Mouse (Mus musculus) erythroid progenitor cell, adult 5-6 weeks (primary cell): ENCODE results near the gene Mlx. TPM values are rescaled to one million over a fixed set of nuclear protein-coding genes. Genes with fewer than 3 reads are reported as not detected.

ENCODE experiments used
- ATAC-seq: replicated peaks from 2 replicates; pipeline ENCODE4 v1.8.0; 2016; ENCODE audit warnings: moderate number of reproducible peaks, mild to moderate bottlenecking, moderate TSS enrichment, inconsistent platforms; ENCODE audit not compliant: poor library complexity, low FRiP score, severe bottlenecking
- total RNA-seq, 2 experiments: library from RNA; stranded (forward) in 1 of 2; stranded (reverse) in 1 of 2; fragments of 150-400 nt in 1 of 2; fragments of 186-747, 209-891 nt in 1 of 2; gene quantifications; 2 replicates each; pipeline versions ENCODE4 v1.2.3 to v1.2.4; 2015 to 2017; ENCODE audit warnings: low replicate concordance in 2 of 2

Mlx gene
- total RNA-seq, 2 experiments from 2014 or later: 16.8 to 43.6 TPM

DNA sequence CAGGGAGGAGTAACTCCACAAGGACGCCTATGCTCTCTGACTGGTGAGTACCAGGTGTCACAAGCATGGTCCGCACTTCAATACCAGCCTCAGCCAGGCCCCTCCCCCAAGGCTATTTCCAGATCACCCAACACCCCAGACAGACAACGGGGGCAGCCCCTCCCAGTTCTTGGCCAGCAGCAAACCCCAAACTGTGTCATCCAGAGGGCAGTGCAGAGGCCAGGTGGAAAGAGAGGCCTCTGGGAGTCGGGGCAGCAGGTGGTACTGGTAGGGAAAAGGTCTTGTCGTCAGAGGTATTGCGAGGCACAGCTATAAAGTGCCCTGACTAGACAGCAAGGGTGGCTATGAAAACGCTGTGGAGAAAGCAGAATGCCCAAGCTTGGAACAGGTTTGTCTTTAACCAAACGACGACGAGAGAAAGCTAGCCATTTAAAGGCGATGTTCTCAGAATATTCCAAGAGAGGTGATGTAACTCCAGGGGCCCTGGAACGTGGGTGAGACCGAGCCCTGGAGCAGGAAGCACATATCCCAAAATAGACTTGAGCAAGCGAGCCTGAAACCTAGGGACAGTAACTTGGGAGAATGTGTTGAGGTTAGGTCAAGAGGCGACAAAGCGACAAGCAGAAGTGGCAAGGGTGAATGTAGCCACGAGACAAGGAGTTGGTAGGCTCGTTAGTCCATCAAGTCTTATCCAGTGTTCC, 43.1 kb downstream of the Mlx start:
- ATAC-seq: no peak

- no peak for ATAC-seq
These were observed 44.1 kb downstream of the Mlx start for GRCm38 (mm10) chr11:101131187-101131586.

GRCm38 (mm10) chr11:101131701-101132100, 44.6 kb downstream of the Mlx start:
- 0 out of 2 replicates have a peak, but pooled peaks have one; percentile 53 for ATAC-seq

GRCm38 (mm10) chr11:101133037-101133436, 46.0 kb downstream of the Mlx start:
- ATAC-seq: no peak

- no peak for ATAC-seq
These were observed 47.3 kb downstream of the Mlx start for GRCm38 (mm10) chr11:101134217-101134865.

DNA sequence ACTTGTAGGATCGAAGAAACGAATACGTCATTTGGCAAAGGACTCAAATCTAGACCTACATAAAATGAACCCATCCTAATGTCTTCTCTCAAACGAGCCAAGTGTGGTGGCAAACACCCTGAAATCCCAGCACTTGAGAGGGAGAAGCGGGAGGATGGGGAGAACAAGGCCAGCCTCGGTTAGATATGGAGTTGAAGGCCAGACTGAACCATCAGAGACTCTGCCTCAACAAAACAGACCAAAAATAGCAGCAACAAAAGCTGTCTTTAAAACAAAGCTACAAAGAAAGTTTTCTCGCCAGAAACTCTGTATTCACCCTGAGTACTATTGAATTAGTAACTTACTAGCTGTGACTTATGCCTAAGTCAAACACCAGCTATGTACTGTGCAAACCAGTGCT, 49.9 kb downstream of the Mlx start:
- ATAC-seq: no peak

DNA sequence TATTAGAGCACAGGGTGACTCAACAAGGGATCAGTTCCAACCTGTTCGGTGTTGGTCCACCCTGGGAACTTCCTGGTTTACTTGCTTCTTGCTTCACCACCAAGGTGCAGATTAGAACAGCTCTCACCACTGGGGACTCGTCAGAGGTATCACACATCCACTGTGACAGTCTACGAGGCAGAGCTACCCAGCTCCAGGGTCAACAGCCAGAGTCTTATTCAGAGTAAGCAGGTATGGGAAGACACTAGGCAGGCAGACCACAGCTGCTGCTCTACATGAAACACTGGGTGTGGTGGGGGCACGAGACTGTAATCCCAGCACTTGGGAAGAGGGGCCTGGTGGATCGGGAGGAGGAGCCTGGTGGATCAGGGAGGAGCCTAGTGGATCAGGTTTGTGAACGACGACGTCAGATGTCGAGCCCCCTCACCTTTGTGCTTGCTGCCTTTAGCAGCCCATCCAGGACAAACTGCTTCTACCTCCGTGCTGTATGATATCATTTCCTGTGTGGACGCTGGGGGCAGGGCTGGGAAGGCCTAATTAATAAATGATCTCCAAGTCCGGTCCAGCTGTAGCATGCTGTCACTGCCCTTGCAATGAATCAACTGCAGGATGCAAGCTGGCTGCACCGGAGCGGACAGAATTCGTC, 51.6 kb downstream of the Mlx start:
- ATAC-seq: no peak

GRCm38 (mm10) chr11:101140164-101140819, 53.2 kb downstream of the Mlx start:
- no peak for ATAC-seq

GRCm38 (mm10) chr11:101141088-101141487, 54.0 kb downstream of the Mlx start:
- ATAC-seq: no peak

Other genes starting within 250 kb of the Mlx start
- gene Stat5b, start 236.6 kb upstream of the Mlx start, total RNA-seq (2015; ENCODE audit: low replicate concordance): 5.9 and 10.1 TPM in 2 replicates
- 7.0 and 10.3 TPM in 2 replicates for gene Stat5b, start 236.6 kb upstream of the Mlx start, total RNA-seq (2017; ENCODE audit: low replicate concordance)
- gene Stat5a, start 227.9 kb upstream of the Mlx start, total RNA-seq (2015; ENCODE audit: low replicate concordance): 3.2 and 7.5 TPM in 2 replicates
- gene Stat5a, start 227.9 kb upstream of the Mlx start, total RNA-seq (2017; ENCODE audit: low replicate concordance): 5.3 and 5.4 TPM in 2 replicates
- gene Stat3, start 147.7 kb upstream of the Mlx start, total RNA-seq (2015; ENCODE audit: low replicate concordance): 31.0 and 31.4 TPM in 2 replicates
- gene Stat3, start 147.7 kb upstream of the Mlx start, total RNA-seq (2017; ENCODE audit: low replicate concordance): 26.2 and 26.6 TPM in 2 replicates
- not detected in 2 replicates for gene Cavin1, start 116.4 kb upstream of the Mlx start, total RNA-seq (2015; ENCODE audit: low replicate concordance)
- gene Cavin1, start 116.4 kb upstream of the Mlx start, total RNA-seq (2017; ENCODE audit: low replicate concordance): not detected in 2 replicates
- 316 and 341 TPM in 2 replicates for gene Atp6v0a1, start 77.8 kb upstream of the Mlx start, total RNA-seq (2015; ENCODE audit: low replicate concordance)
- 355 and 494 TPM in 2 replicates for gene Atp6v0a1, start 77.8 kb upstream of the Mlx start, total RNA-seq (2017; ENCODE audit: low replicate concordance)
- gene Naglu, start 17.3 kb upstream of the Mlx start, total RNA-seq (2015; ENCODE audit: low replicate concordance): 2.2 and 3.8 TPM in 2 replicates
- gene Naglu, start 17.3 kb upstream of the Mlx start, total RNA-seq (2017; ENCODE audit: low replicate concordance): 4.5 and 9.9 TPM in 2 replicates
- 2.2 TPM in 1 of 2 replicates, not detected in the other for gene Hsd17b1, start 8.9 kb upstream of the Mlx start, total RNA-seq (2015; ENCODE audit: low replicate concordance)
- 0.26 TPM in 1 of 2 replicates, not detected in the other for gene Hsd17b1, start 8.9 kb upstream of the Mlx start, total RNA-seq (2017; ENCODE audit: low replicate concordance)
- 2.5 and 3.8 TPM in 2 replicates for gene Coasy, start 4.7 kb upstream of the Mlx start, total RNA-seq (2015; ENCODE audit: low replicate concordance)
- 1.7 and 6.8 TPM in 2 replicates for gene Coasy, start 4.7 kb upstream of the Mlx start, total RNA-seq (2017; ENCODE audit: low replicate concordance)
- gene Psmc3ip, start 8.2 kb downstream of the Mlx start, total RNA-seq (2015; ENCODE audit: low replicate concordance): 5.9 and 7.9 TPM in 2 replicates
- gene Psmc3ip, start 8.2 kb downstream of the Mlx start, total RNA-seq (2017; ENCODE audit: low replicate concordance): 13.2 and 29.0 TPM in 2 replicates
- gene Retreg3, start 32.6 kb downstream of the Mlx start, total RNA-seq (2015; ENCODE audit: low replicate concordance): 24.5 and 25.6 TPM in 2 replicates
- gene Retreg3, start 32.6 kb downstream of the Mlx start, total RNA-seq (2017; ENCODE audit: low replicate concordance): 38.7 and 57.9 TPM in 2 replicates
- gene Tubg1, start 32.7 kb downstream of the Mlx start, total RNA-seq (2015; ENCODE audit: low replicate concordance): 29.3 and 38.2 TPM in 2 replicates
- gene Tubg1, start 32.7 kb downstream of the Mlx start, total RNA-seq (2017; ENCODE audit: low replicate concordance): 30.8 and 40.7 TPM in 2 replicates
- not detected in 2 replicates for gene Tubg2, start 68.6 kb downstream of the Mlx start, total RNA-seq (2015; ENCODE audit: low replicate concordance)
- not detected in 2 replicates for gene Tubg2, start 68.6 kb downstream of the Mlx start, total RNA-seq (2017; ENCODE audit: low replicate concordance)
- not detected in 2 replicates for gene Cntnap1, start 83.2 kb downstream of the Mlx start, total RNA-seq (2015; ENCODE audit: low replicate concordance)
- gene Cntnap1, start 83.2 kb downstream of the Mlx start, total RNA-seq (2017; ENCODE audit: low replicate concordance): not detected in 2 replicates
- gene Plekhh3, start 84.1 kb downstream of the Mlx start, total RNA-seq (2015; ENCODE audit: low replicate concordance): not detected in 2 replicates
- not detected in 2 replicates for gene Plekhh3, start 84.1 kb downstream of the Mlx start, total RNA-seq (2017; ENCODE audit: low replicate concordance)
- not detected in 2 replicates for gene Ccr10, start 88.2 kb downstream of the Mlx start, total RNA-seq (2015; ENCODE audit: low replicate concordance)
- not detected in 2 replicates for gene Ccr10, start 88.2 kb downstream of the Mlx start, total RNA-seq (2017; ENCODE audit: low replicate concordance)
- 32.3 and 58.4 TPM in 2 replicates for gene Ezh1, start 139.2 kb downstream of the Mlx start, total RNA-seq (2015; ENCODE audit: low replicate concordance)
- gene Ezh1, start 139.2 kb downstream of the Mlx start, total RNA-seq (2017; ENCODE audit: low replicate concordance): 43.8 and 53.9 TPM in 2 replicates
- gene Ramp2, start 158.8 kb downstream of the Mlx start, total RNA-seq (2015; ENCODE audit: low replicate concordance): not detected in 2 replicates
- not detected in 2 replicates for gene Ramp2, start 158.8 kb downstream of the Mlx start, total RNA-seq (2017; ENCODE audit: low replicate concordance)
- 133 and 142 TPM in 2 replicates for gene Vps25, start 166.4 kb downstream of the Mlx start, total RNA-seq (2015; ENCODE audit: low replicate concordance)
- 27.3 and 31.7 TPM in 2 replicates for gene Vps25, start 166.4 kb downstream of the Mlx start, total RNA-seq (2017; ENCODE audit: low replicate concordance)
- 0.72 and 5.9 TPM in 2 replicates for gene Wnk4, start 173.3 kb downstream of the Mlx start, total RNA-seq (2015; ENCODE audit: low replicate concordance)
- gene Wnk4, start 173.3 kb downstream of the Mlx start, total RNA-seq (2017; ENCODE audit: low replicate concordance): 2.8 and 3.1 TPM in 2 replicates
- 5.8 and 10.1 TPM in 2 replicates for gene Cntd1, start 191.7 kb downstream of the Mlx start, total RNA-seq (2015; ENCODE audit: low replicate concordance)
- gene Cntd1, start 191.7 kb downstream of the Mlx start, total RNA-seq (2017; ENCODE audit: low replicate concordance): 11.1 and 11.6 TPM in 2 replicates
- gene Coa3, start 191.8 kb downstream of the Mlx start, total RNA-seq (2015; ENCODE audit: low replicate concordance): 19.8 and 33.1 TPM in 2 replicates
- 5.3 and 16.2 TPM in 2 replicates for gene Coa3, start 191.8 kb downstream of the Mlx start, total RNA-seq (2017; ENCODE audit: low replicate concordance)
- 71.4 and 72.5 TPM in 2 replicates for gene Becn1, start 215.0 kb downstream of the Mlx start, total RNA-seq (2015; ENCODE audit: low replicate concordance)
- gene Becn1, start 215.0 kb downstream of the Mlx start, total RNA-seq (2017; ENCODE audit: low replicate concordance): 273 TPM in 2 replicates
- 425 and 456 TPM in 2 replicates for gene Psme3, start 228.9 kb downstream of the Mlx start, total RNA-seq (2015; ENCODE audit: low replicate concordance)
- 261 and 313 TPM in 2 replicates for gene Psme3, start 228.9 kb downstream of the Mlx start, total RNA-seq (2017; ENCODE audit: low replicate concordance)
- gene Aoc2, start 237.8 kb downstream of the Mlx start, total RNA-seq (2015; ENCODE audit: low replicate concordance): 25.2 and 38.6 TPM in 2 replicates
- gene Aoc2, start 237.8 kb downstream of the Mlx start, total RNA-seq (2017; ENCODE audit: low replicate concordance): 12.8 and 18.9 TPM in 2 replicates
- 2.5 TPM in 1 of 2 replicates, not detected in the other for gene Aoc3, start 243.3 kb downstream of the Mlx start, total RNA-seq (2015; ENCODE audit: low replicate concordance)
- 0.51 TPM in 1 of 2 replicates, not detected in the other for gene Aoc3, start 243.3 kb downstream of the Mlx start, total RNA-seq (2017; ENCODE audit: low replicate concordance)